Mouse (Mus musculus) spleen, postnatal 14 days (tissue): ENCODE data around the gene Ugt2b34.
"Not testable (repeated sequence)": the region's sequence is repeated elsewhere in the genome, so short reads cannot be mapped to it uniquely, and the experiment has no call there.

ENCODE experiments used
- DNase-seq, 2 experiments: peaks; one replicate each; pipeline ENCODE4 v3.0.0; 2021 to 2022; ENCODE audit warnings: low spot score in 2 of 2

The Ugt2b34 gene

GRCm38 (mm10) chr5:86906758-86907157 lies at the start of gene Ugt2b34:
Ugt2b34 (minus strand) TSS chr5:86906937.
- DNase-seq: no peak

- no peak for DNase-seq
Measured at GRCm38 (mm10) chr5:86942111-86942510, 35.4 kb upstream of the Ugt2b34 start.

DNA sequence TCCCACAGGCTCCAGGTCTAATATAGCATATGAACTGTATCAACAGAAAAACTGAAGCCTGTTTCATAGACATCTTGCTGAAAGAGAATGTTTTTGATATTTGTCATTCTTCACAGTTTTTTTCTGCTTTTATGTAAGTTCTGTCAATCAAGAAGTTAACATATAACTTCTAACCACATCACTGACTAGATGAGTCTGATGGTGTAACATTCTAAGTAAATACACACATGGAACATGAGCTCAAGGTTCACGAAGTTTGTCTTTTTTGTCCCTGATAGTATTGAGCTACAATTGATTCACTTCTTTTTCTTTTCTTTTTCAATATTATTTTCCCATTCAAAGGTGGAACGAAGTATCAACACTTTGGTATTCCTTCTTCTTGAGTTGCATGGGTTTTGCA lies 19.7 kb upstream of the Ugt2b34 start, which contains the start of gene Ugt2b1:
Ugt2b1 (minus strand) TSS at position 105 of the 400 bp plus-strand sequence.
- DNase-seq: no peak

- DNase-seq: no peak
Measured at GRCm38 (mm10) chr5:86920661-86921233, 14.0 kb upstream of the Ugt2b34 start.

- DNase-seq: no peak
Measured at GRCm38 (mm10) chr5:86911357-86912099, 4.8 kb upstream of the Ugt2b34 start.

DNA sequence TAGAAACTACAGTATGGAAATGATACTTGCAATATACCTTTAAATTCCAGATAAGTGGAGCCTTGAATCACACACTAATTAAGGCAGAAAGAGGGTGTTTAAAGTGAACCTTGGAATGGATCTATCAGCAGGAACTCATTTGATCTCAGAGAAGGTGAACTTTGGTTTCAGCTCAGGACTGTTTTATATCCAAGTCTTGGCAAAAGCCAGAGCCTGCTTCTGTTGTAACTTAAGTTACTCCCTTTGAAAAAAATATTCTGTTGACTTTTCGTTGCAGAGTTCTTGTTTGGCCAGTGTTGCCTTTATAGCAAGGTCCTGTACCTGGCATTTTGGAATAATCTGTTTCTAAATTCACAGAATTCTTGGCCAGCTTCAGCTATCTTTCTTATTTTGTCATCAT lies 4.0 kb upstream of the Ugt2b34 start:
- no peak for DNase-seq

DNA sequence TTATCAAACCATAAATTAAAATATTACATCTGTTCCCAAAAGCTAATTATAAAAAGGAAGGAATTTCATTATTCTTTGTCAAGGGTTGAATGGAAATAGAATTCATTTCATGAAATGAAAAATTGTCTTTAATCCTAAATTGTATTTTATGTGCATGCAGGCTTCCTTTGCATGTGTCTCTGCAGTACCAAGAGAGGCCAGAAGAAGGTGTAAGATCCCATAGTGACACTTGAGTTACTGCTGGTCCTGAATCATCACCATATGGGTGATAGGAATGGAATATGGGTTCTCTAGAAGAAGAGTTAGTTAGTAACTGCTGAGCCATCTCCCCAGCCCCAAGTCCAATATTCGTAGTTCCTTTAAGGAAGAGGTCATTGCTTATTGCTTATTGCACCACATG lies 16.8 kb downstream of the Ugt2b34 start:
- no peak for DNase-seq

GRCm38 (mm10) chr5:86888420-86888819 lies 18.3 kb downstream of the Ugt2b34 start:
- DNase-seq: no peak

GRCm38 (mm10) chr5:86887081-86887480 lies 19.7 kb downstream of the Ugt2b34 start:
- DNase-seq: no peak

- DNase-seq: no peak
Measured at GRCm38 (mm10) chr5:86886620-86887019, 20.1 kb downstream of the Ugt2b34 start.

DNA sequence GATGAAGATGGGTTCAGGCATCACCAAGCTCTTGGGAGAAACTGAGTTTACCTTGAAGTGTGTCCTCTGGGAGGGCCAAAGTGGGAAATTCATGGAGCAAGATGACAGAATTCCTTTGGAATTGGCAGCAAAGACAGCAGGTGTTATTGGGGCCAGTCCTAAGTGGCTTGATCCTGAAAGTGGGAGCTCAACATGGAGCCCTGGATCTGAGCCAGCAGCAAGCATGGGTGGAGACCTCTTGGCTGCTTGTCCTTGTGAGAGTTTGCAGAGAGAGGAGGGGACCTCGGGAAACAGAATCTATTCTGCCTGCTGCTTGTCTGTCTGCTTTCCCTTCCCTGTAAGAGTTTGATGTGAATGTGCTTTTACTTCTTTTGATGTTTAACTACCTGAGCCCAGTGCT lies 34.9 kb downstream of the Ugt2b34 start:
- DNase-seq: no peak

- no peak for DNase-seq
Measured at GRCm38 (mm10) chr5:86858336-86858735, 48.4 kb downstream of the Ugt2b34 start.

GRCm38 (mm10) chr5:86857682-86858081 lies 49.1 kb downstream of the Ugt2b34 start:
- DNase-seq: no peak

DNA sequence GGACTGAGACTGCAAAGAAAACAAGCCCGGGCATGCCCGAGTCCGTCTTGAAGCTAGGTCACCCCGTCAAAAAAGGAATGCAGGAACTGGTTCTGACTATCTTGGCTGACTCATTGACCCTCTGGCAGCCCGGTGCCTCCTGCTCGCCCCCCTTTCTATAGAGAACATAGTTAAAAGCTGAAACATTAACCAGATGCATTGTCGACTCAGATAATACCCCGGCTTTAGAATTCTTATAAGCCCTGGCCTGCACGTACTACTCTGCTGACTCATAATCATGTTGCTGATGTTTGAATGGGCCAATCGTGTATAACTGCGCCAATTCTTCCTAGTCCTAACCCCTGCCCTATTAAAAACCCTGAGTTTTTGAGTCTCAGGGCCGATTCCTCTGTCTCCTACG lies 50.2 kb downstream of the Ugt2b34 start:
- not testable (repeated sequence) for DNase-seq

- DNase-seq: no peak
Measured at GRCm38 (mm10) chr5:86851658-86852057, 55.1 kb downstream of the Ugt2b34 start.

- no peak for DNase-seq
Measured at GRCm38 (mm10) chr5:86850104-86850503, 56.6 kb downstream of the Ugt2b34 start.

- not testable (repeated sequence) for DNase-seq
Measured at GRCm38 (mm10) chr5:86841261-86841660, 65.5 kb downstream of the Ugt2b34 start.

- DNase-seq: no peak
Measured at GRCm38 (mm10) chr5:86840207-86840606, 66.5 kb downstream of the Ugt2b34 start.
